Mouse (Mus musculus): ENCODE measurements around the gene Sdc4.

The Sdc4 gene

GRCm38 (mm10) chr2:164443460-164444000 is at the start of gene Sdc4:
Gene Sdc4 (minus strand): TSS chr2:164443887.
- peak; percentile 42 for DNase-seq

- no peak for DNase-seq
Observed at GRCm38 (mm10) chr2:164487812-164488211, 44.1 kb upstream of the Sdc4 start.

GRCm38 (mm10) chr2:164487115-164487527 is 43.4 kb upstream of the Sdc4 start:
- no peak for DNase-seq

- peak; percentile 86 for DNase-seq
Observed at GRCm38 (mm10) chr2:164486258-164487114, 42.8 kb upstream of the Sdc4 start.

GRCm38 (mm10) chr2:164485681-164486257 is 42.1 kb upstream of the Sdc4 start, which contains the start of gene Dbndd2:
Gene Dbndd2 (plus strand): TSS chr2:164486106.
- peak; percentile 84 for DNase-seq

GRCm38 (mm10) chr2:164473624-164474023 is 29.9 kb upstream of the Sdc4 start, which contains the start of gene Trp53tg5:
Gene Trp53tg5 (minus strand): TSS chr2:164473724.
- no peak for DNase-seq

- peak; percentile 81 for DNase-seq
Observed at GRCm38 (mm10) chr2:164470254-164470653, 26.6 kb upstream of the Sdc4 start.

- no peak for DNase-seq
Observed at GRCm38 (mm10) chr2:164466787-164467186, 23.1 kb upstream of the Sdc4 start.

GRCm38 (mm10) chr2:164465161-164465560 is 21.5 kb upstream of the Sdc4 start:
- no peak for DNase-seq

GRCm38 (mm10) chr2:164460745-164461551 is 17.3 kb upstream of the Sdc4 start, which contains the start of gene Gm20458:
Gene Gm20458 (plus strand): TSS chr2:164460967.
- peak; percentile 96 for DNase-seq

GRCm38 (mm10) chr2:164458535-164458934 is 14.8 kb upstream of the Sdc4 start:
- no peak for DNase-seq

- DNase-seq = peak; percentile 70
Observed at GRCm38 (mm10) chr2:164457942-164458341, 14.3 kb upstream of the Sdc4 start.

GRCm38 (mm10) chr2:164456864-164457300 is 13.2 kb upstream of the Sdc4 start, which contains the start of gene Sys1:
Gene Sys1 (plus strand): TSS chr2:164456964.
- DNase-seq = peak; percentile 40

GRCm38 (mm10) chr2:164456413-164456812 is 12.7 kb upstream of the Sdc4 start:
- DNase-seq = no peak

GRCm38 (mm10) chr2:164455421-164456190 is 11.9 kb upstream of the Sdc4 start:
- DNase-seq = peak; percentile 35

- peak; percentile 82 for DNase-seq
Observed at GRCm38 (mm10) chr2:164454846-164455245, 11.2 kb upstream of the Sdc4 start.

GRCm38 (mm10) chr2:164453887-164454500 is 10.3 kb upstream of the Sdc4 start:
- no peak for DNase-seq

GRCm38 (mm10) chr2:164453047-164453757 is 9.5 kb upstream of the Sdc4 start:
- no peak for DNase-seq

GRCm38 (mm10) chr2:164452000-164452676 is 8.5 kb upstream of the Sdc4 start:
- no peak for DNase-seq

All from kidney, postnatal 10 days (tissue).